Mouse (Mus musculus) liver, adult 2 months (tissue): ENCODE results near the gene Calcrl.

Experiments used
- CTCF ChIP-seq: fragments of 200-500 bp; IDR thresholded peaks from 2 replicates; pipeline ENCODE4 v1.5.1; 2011; ENCODE audit warnings: low read depth, low read length, control low read depth
- POLR2A ChIP-seq: fragments of 200-500 bp; IDR thresholded peaks from 2 replicates; pipeline ENCODE4 v1.6.1; 2011; ENCODE audit warnings: low read length, control low read depth; ENCODE audit not compliant: insufficient read depth; ENCODE audit errors: extremely low read depth

- TF ChIP-seq POLR2A = no peak
- no peak for TF ChIP-seq CTCF
Observed at GRCm38 (mm10) chr2:84473941-84474530, 48.8 kb upstream of the Calcrl start.
